Mouse (Mus musculus): ENCODE measurements around the gene 1700037H04Rik. TPM values are rescaled to one million over a fixed set of nuclear protein-coding genes. Genes with fewer than 3 reads are reported as not detected.

Gene 1700037H04Rik
- polyA plus RNA-seq, 1 experiment: 55.6 TPM

- no peak for TF ChIP-seq POLR2A (IDR thresholded peaks at IDR 0.05; ENCODE audit: borderline replicate concordance, low read depth, low read length)
- TF ChIP-seq CTCF (IDR thresholded peaks at IDR 0.05; ENCODE audit: low read depth, low read length): no peak
- H3K4me1 ChIP-seq (ENCODE audit: control insufficient read depth, insufficient read depth, low read length): peaks cover 21% of the 10 kb centered on the region
- peak overlapping the region; percentile 93 for H3K4me3 ChIP-seq (ENCODE audit: insufficient read depth, low read length)
- H3K27ac ChIP-seq (ENCODE audit: insufficient read depth, low read depth, low read length): peak overlapping the region; percentile 76
Measured at GRCm38 (mm10) chr2:131179246-131179886, 19.5 kb upstream of the 1700037H04Rik start.

- H3K4me3 ChIP-seq (ENCODE audit: insufficient read depth, low read length): peak overlapping the region; percentile 93
- TF ChIP-seq CTCF (IDR thresholded peaks at IDR 0.05; ENCODE audit: low read depth, low read length) (no peak), POLR2A (IDR thresholded peaks at IDR 0.05; ENCODE audit: borderline replicate concordance, low read depth, low read length) (no peak)
- H3K27ac ChIP-seq (ENCODE audit: insufficient read depth, low read depth, low read length): peak overlapping the region; percentile 76
- H3K4me1 ChIP-seq (ENCODE audit: control insufficient read depth, insufficient read depth, low read length): peaks cover 21% of the 10 kb centered on the region
Measured at GRCm38 (mm10) chr2:131178828-131179245, 19.0 kb upstream of the 1700037H04Rik start.

GRCm38 (mm10) chr2:131177932-131178331 lies 18.1 kb upstream of the 1700037H04Rik start:
- Histone ChIP-seq H3K27ac (ENCODE audit: insufficient read depth, low read depth, low read length) (no peak overlapping the region), H3K4me3 (ENCODE audit: insufficient read depth, low read length) (peak overlapping the region; percentile 93), H3K4me1 (ENCODE audit: control insufficient read depth, insufficient read depth, low read length) (peaks cover 21% of the 10 kb centered on the region)
- TF ChIP-seq CTCF (IDR thresholded peaks at IDR 0.05; ENCODE audit: low read depth, low read length) (no peak), POLR2A (IDR thresholded peaks at IDR 0.05; ENCODE audit: borderline replicate concordance, low read depth, low read length) (no peak)

GRCm38 (mm10) chr2:131176491-131176890 lies 16.6 kb upstream of the 1700037H04Rik start:
- Histone ChIP-seq H3K4me3 (ENCODE audit: insufficient read depth, low read length) (no peak overlapping the region), H3K4me1 (ENCODE audit: control insufficient read depth, insufficient read depth, low read length) (peaks cover 21% of the 10 kb centered on the region), H3K27ac (ENCODE audit: insufficient read depth, low read depth, low read length) (no peak overlapping the region)
- TF ChIP-seq POLR2A (IDR thresholded peaks at IDR 0.05; ENCODE audit: borderline replicate concordance, low read depth, low read length) (no peak), CTCF (IDR thresholded peaks at IDR 0.05; ENCODE audit: low read depth, low read length) (no peak)

GRCm38 (mm10) chr2:131175945-131176309 lies 16.0 kb upstream of the 1700037H04Rik start:
- Histone ChIP-seq H3K4me1 (ENCODE audit: control insufficient read depth, insufficient read depth, low read length) (peaks cover 21% of the 10 kb centered on the region), H3K27ac (ENCODE audit: insufficient read depth, low read depth, low read length) (no peak overlapping the region), H3K4me3 (ENCODE audit: insufficient read depth, low read length) (no peak overlapping the region)
- no peak for TF ChIP-seq POLR2A (IDR thresholded peaks at IDR 0.05; ENCODE audit: borderline replicate concordance, low read depth, low read length)
- TF ChIP-seq CTCF (IDR thresholded peaks at IDR 0.05; ENCODE audit: low read depth, low read length): no peak

- Histone ChIP-seq H3K4me1 (ENCODE audit: control insufficient read depth, insufficient read depth, low read length) (peaks cover 21% of the 10 kb centered on the region), H3K27ac (ENCODE audit: insufficient read depth, low read depth, low read length) (no peak overlapping the region), H3K4me3 (ENCODE audit: insufficient read depth, low read length) (no peak overlapping the region)
- no peak for TF ChIP-seq CTCF (IDR thresholded peaks at IDR 0.05; ENCODE audit: low read depth, low read length)
- TF ChIP-seq POLR2A (IDR thresholded peaks at IDR 0.05; ENCODE audit: borderline replicate concordance, low read depth, low read length): no peak
Measured at GRCm38 (mm10) chr2:131175286-131175944, 15.5 kb upstream of the 1700037H04Rik start.

GRCm38 (mm10) chr2:131174700-131175099 lies 14.8 kb upstream of the 1700037H04Rik start:
- Histone ChIP-seq H3K4me1 (ENCODE audit: control insufficient read depth, insufficient read depth, low read length) (peaks cover 20% of the 10 kb centered on the region), H3K27ac (ENCODE audit: insufficient read depth, low read depth, low read length) (no peak overlapping the region), H3K4me3 (ENCODE audit: insufficient read depth, low read length) (peak overlapping the region; percentile 50)
- TF ChIP-seq POLR2A (IDR thresholded peaks at IDR 0.05; ENCODE audit: borderline replicate concordance, low read depth, low read length): no peak
- TF ChIP-seq CTCF (IDR thresholded peaks at IDR 0.05; ENCODE audit: low read depth, low read length): no peak

GRCm38 (mm10) chr2:131172322-131172721 lies 12.4 kb upstream of the 1700037H04Rik start:
- Histone ChIP-seq H3K4me1 (ENCODE audit: control insufficient read depth, insufficient read depth, low read length) (peaks cover 9% of the 10 kb centered on the region; the same call in 1 of the 2 replicates), H3K27ac (ENCODE audit: insufficient read depth, low read depth, low read length) (no peak overlapping the region), H3K4me3 (ENCODE audit: insufficient read depth, low read length) (no peak overlapping the region)
- TF ChIP-seq CTCF (IDR thresholded peaks at IDR 0.05; ENCODE audit: low read depth, low read length) (no peak), POLR2A (IDR thresholded peaks at IDR 0.05; ENCODE audit: borderline replicate concordance, low read depth, low read length) (no peak)

- TF ChIP-seq POLR2A (IDR thresholded peaks at IDR 0.05; ENCODE audit: borderline replicate concordance, low read depth, low read length): no peak
- no peak for TF ChIP-seq CTCF (IDR thresholded peaks at IDR 0.05; ENCODE audit: low read depth, low read length)
- H3K27ac ChIP-seq (ENCODE audit: insufficient read depth, low read depth, low read length): no peak overlapping the region
- peaks cover 5% of the 10 kb centered on the region for H3K4me1 ChIP-seq (ENCODE audit: control insufficient read depth, insufficient read depth, low read length)
- no peak overlapping the region for H3K4me3 ChIP-seq (ENCODE audit: insufficient read depth, low read length)
Measured at GRCm38 (mm10) chr2:131171401-131172104, 11.7 kb upstream of the 1700037H04Rik start.

- no peak for TF ChIP-seq CTCF (IDR thresholded peaks at IDR 0.05; ENCODE audit: low read depth, low read length)
- TF ChIP-seq POLR2A (IDR thresholded peaks at IDR 0.05; ENCODE audit: borderline replicate concordance, low read depth, low read length): no peak
- peaks cover 8% of the 10 kb centered on the region for H3K4me1 ChIP-seq (ENCODE audit: control insufficient read depth, insufficient read depth, low read length)
- H3K27ac ChIP-seq (ENCODE audit: insufficient read depth, low read depth, low read length): no peak overlapping the region
- H3K4me3 ChIP-seq (ENCODE audit: insufficient read depth, low read length): no peak overlapping the region
Measured at GRCm38 (mm10) chr2:131170936-131171335, 11.1 kb upstream of the 1700037H04Rik start.
